Mouse (Mus musculus): ENCODE measurements around the gene Mlec. TPM values are rescaled to one million over a fixed set of nuclear protein-coding genes. Genes with fewer than 3 reads are reported as not detected.

Mlec gene
- 21.0 and 26.4 TPM in 2 replicates for polyA plus RNA-seq (2014; fragmentation: Nextera tagmentation; extraction: Ambion mirVana)

DNA sequence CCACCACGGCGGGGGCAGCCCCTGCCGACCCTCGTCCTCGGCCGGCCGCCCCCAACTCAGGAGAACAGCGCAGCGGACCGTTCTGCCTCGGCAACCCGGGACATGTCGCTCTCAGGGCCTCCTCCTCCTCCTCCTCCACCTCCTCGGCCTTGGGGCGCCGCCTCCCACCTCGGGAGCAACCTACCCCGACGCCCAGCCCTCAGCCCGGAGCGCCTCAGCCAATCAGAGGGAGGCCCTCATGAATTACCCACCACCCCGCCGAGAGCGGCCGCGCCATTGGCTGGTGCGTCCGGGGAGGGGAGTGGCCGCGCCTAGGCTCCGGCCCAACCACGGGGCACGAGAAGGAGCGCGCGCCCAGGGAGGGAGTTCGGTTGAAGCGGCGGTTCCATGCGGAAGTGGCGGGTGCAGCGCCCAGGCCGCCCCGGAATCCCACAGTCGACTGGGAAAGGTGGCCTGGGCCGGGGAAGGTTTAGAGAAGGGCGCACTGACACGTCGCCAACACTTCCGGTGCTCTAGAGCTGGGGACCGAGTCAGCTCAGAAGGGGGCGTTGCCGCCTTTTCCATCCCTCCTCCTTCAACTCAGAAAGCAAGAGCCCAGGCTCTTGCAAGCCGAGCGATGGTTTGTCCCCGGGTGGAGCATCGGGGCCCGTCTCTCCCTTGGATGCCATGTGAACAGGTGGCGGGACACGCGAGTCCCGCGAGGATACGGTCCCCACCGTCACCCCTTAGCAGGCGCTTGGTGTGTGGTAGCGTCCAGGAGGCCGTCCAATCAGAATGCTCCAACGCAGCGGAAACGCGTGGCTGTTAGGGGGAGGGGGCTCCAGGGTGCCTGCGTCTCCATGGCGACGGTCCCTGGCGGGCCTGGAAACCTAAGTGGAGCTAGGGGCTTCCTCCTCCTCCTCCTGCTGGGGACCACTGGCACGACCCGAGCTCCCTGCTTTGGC, at the start of gene Mlec:
Gene Mlec, minus strand, starts transcription at position 140 of the 944 bp plus-strand sequence.
- WGBS = under 1% methylated on average over 76 of the region's 78 CpGs
- peak; percentile 97 for DNase-seq (ENCODE audit: low spot score)
- H3K4me1 ChIP-seq (replicated peaks; ENCODE audit: control insufficient read depth, insufficient read depth, low read length) = peaks cover 40% of the 10 kb centered on the region
- no peaks in the 10 kb centered on the region for H3K27me3 ChIP-seq (ENCODE audit: control insufficient read depth, insufficient read depth, low read length)
- peak within 1 kb of the TSS; percentile 98 for H3K27ac ChIP-seq
- no peaks in the 10 kb centered on the region for H3K9me3 ChIP-seq (ENCODE audit: control insufficient read depth, low read length)
- ATAC-seq (ENCODE audit: low FRiP score) = peak; percentile 97
- peak within 1 kb of the TSS; percentile 90 for H3K9ac ChIP-seq
- peak within 1 kb of the TSS; percentile 68 for H3K4me2 ChIP-seq (replicated peaks)
- peak within 1 kb of the TSS; percentile 79 for H3K4me3 ChIP-seq (replicated peaks; ENCODE audit: low read length)
- no peaks in the 10 kb centered on the region for H3K36me3 ChIP-seq (replicated peaks; ENCODE audit: control insufficient read depth, insufficient read depth)

DNA sequence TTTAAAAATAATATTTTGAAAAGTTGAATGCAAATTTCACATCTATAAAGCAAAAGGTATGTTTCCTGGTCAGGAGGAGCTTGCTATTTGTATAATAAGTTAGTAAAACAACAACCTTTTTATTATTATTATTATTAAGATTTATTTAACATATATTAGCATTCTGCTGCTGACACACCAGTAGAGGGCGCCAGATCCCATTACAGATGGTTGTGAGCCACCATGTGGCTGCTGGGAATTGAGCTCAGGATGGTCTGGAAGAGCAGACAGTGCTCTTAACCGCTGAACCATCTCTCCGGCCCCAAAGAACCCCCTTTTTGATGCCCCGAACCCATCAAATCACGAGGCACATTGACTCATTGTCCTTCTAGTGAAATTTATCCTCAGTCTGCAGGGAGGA, 49.3 kb upstream of the Mlec start:
- DNase-seq (ENCODE audit: low spot score) (no peak), ATAC-seq (ENCODE audit: low FRiP score) (no peak)
- H3K36me3 ChIP-seq (replicated peaks; ENCODE audit: control insufficient read depth, insufficient read depth) = no peaks in the 10 kb centered on the region
- H3K4me2 ChIP-seq (replicated peaks) = no peak overlapping the region
- H3K27me3 ChIP-seq (ENCODE audit: control insufficient read depth, insufficient read depth, low read length) = no peaks in the 10 kb centered on the region; the same call in 1 of the 2 replicates
- WGBS = 62% methylated on average over 5 of the region's 5 CpGs
- H3K4me3 ChIP-seq (replicated peaks; ENCODE audit: low read length) = no peak overlapping the region
- H3K9me3 ChIP-seq (ENCODE audit: control insufficient read depth, low read length) = no peaks in the 10 kb centered on the region
- no peak overlapping the region for H3K27ac ChIP-seq
- H3K4me1 ChIP-seq (replicated peaks; ENCODE audit: control insufficient read depth, insufficient read depth, low read length) = peaks cover 12% of the 10 kb centered on the region; the same call in 1 of the 2 replicates
- no peak overlapping the region for H3K9ac ChIP-seq

DNA sequence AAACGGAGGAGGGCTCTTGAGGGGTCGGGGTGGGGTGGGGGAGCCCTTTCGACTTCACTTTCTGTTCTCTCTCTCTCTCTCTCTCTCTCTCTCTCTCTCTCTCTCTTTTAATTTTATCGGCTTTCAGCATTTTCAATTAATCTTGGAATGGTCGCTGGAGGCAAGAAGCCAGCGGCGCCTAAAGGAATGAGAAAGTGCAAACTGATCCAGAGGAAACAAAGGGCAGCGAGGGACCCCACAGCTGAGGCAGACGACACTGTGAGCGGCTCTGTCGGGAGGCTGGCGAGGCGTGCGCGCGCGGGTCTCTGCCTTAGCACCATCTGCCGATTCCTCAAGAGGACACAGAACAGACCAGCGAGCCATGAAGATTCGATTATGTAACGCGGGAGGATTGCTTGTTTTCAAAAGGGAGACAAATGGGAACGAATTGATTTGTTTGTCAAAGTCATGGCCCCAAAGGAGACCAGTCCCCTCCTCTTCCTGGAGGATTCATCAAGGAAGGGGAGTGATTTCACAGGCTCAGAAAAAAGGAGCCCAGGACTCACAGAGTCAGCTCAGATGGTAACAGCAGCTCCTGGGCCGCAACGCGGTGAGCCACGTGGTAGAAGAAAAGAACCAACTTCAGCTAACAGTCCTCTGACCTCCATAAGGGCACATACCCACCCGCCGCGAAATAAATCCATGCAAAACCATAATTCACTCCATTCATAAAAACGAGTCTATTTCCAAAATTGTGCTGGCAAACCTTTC, 46.8 kb upstream of the Mlec start:
- H3K27ac ChIP-seq = peak overlapping the region; percentile 61
- peak overlapping the region; percentile 50 for H3K9ac ChIP-seq
- peak; percentile 70 for DNase-seq (ENCODE audit: low spot score)
- peak overlapping the region; percentile 22 for H3K4me3 ChIP-seq (replicated peaks; ENCODE audit: low read length)
- ATAC-seq (ENCODE audit: low FRiP score) = peak; percentile 80; the same call in 1 of the 2 replicates
- WGBS = 3% methylated on average over 31 of the region's 31 CpGs
- H3K9me3 ChIP-seq (ENCODE audit: control insufficient read depth, low read length) = no peaks in the 10 kb centered on the region
- H3K36me3 ChIP-seq (replicated peaks; ENCODE audit: control insufficient read depth, insufficient read depth) = no peaks in the 10 kb centered on the region
- H3K4me1 ChIP-seq (replicated peaks; ENCODE audit: control insufficient read depth, insufficient read depth, low read length) = peaks cover 12% of the 10 kb centered on the region; the same call in 1 of the 2 replicates
- no peaks in the 10 kb centered on the region; the same call in 1 of the 2 replicates for H3K27me3 ChIP-seq (ENCODE audit: control insufficient read depth, insufficient read depth, low read length)
- peak overlapping the region; percentile 56 for H3K4me2 ChIP-seq (replicated peaks)

DNA sequence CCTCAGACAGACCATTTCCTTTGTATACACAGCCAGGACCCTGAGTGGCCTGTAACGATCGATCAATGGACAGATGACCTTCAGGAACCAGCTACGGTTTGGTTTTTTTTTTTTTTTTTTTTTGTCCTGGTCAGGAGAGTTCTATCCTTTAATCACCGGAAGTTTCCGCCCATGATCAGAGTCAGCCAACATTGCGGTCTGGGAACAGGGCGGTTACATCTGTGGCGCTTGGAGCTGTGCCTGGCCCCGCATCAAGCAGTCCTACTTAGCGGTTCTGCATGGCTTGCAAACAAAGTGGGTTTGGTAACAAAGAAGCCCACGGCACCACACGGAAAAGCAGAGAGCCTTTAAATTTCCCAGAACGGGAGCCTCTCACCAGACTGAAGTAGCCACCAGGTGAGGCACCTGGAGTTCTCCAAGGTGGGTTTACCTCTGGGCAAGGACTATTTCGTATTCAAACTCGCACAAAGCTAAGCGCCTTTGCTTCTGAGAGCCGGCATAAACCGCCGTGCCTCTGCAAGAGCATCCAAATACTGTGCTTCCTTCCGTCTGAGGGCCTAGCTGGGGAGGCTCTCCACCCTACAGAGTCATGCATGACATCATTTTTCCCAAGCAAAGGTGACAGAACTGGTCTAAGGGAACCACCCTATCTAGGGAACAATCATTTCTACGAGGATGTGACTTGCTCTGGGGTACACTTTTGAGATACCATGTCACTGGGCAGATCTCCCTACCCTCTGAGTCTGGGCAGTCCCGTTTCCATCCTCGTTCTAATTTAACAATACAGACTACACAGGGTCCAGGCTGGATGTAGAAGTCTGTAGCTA, 46.0 kb upstream of the Mlec start:
- peak overlapping the region; percentile 61 for H3K27ac ChIP-seq
- peak overlapping the region; percentile 50 for H3K9ac ChIP-seq
- peak; percentile 37; the same call in 1 of the 2 replicates for ATAC-seq (ENCODE audit: low FRiP score)
- no peaks in the 10 kb centered on the region; the same call in 1 of the 2 replicates for H3K27me3 ChIP-seq (ENCODE audit: control insufficient read depth, insufficient read depth, low read length)
- WGBS = 9% methylated on average over 23 of the region's 23 CpGs
- H3K4me1 ChIP-seq (replicated peaks; ENCODE audit: control insufficient read depth, insufficient read depth, low read length) = peaks cover 12% of the 10 kb centered on the region; the same call in 1 of the 2 replicates
- H3K9me3 ChIP-seq (ENCODE audit: control insufficient read depth, low read length) = no peaks in the 10 kb centered on the region
- peak overlapping the region; percentile 56 for H3K4me2 ChIP-seq (replicated peaks)
- H3K4me3 ChIP-seq (replicated peaks; ENCODE audit: low read length) = peak overlapping the region; percentile 22
- DNase-seq (ENCODE audit: low spot score) = no peak
- H3K36me3 ChIP-seq (replicated peaks; ENCODE audit: control insufficient read depth, insufficient read depth) = no peaks in the 10 kb centered on the region

DNA sequence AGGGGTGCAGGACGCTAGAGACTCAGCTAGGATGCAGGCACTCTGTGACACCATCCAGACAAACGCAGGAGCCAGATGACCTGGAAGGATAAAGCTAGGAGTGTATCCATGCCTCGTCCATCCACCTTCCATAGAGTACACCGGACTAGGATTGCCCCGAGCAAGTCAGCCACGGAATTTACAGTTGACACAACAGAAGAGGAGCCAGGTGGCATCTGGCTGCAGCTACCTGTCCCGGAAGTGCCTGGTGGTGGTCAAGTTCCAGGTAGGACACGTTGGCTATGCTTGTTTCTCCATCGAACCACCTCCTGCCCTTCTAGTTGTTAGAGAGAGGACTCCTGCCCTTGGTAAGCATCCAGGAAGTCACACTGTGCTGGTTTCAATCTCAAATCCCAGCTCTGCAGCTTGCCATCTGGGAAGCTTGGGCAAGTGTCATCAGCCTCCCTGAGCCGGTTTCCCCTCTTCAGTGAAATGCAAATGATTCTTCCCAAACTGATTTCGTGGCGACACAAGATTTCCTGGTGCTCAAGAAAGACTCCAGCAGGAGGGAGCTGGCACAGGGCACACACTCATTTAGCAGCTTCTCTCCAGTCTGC, 36.7 kb upstream of the Mlec start:
- Histone ChIP-seq H3K9ac (no peak overlapping the region; the same call in 1 of the 2 replicates), H3K27me3 (ENCODE audit: control insufficient read depth, insufficient read depth, low read length) (peaks cover 43% of the 10 kb centered on the region), H3K27ac (peak overlapping the region; percentile 14; the same call in 1 of the 2 replicates), H3K4me1 (replicated peaks; ENCODE audit: control insufficient read depth, insufficient read depth, low read length) (peaks cover 14% of the 10 kb centered on the region), H3K4me3 (replicated peaks; ENCODE audit: low read length) (peak overlapping the region; percentile 70), H3K36me3 (replicated peaks; ENCODE audit: control insufficient read depth, insufficient read depth) (no peaks in the 10 kb centered on the region), H3K9me3 (ENCODE audit: control insufficient read depth, low read length) (no peaks in the 10 kb centered on the region), H3K4me2 (replicated peaks) (peak overlapping the region; percentile 99)
- ATAC-seq (ENCODE audit: low FRiP score) = peak; percentile 22; the same call in 1 of the 2 replicates
- 4% methylated on average over 12 of the region's 12 CpGs for WGBS
- DNase-seq (ENCODE audit: low spot score) = no peak

DNA sequence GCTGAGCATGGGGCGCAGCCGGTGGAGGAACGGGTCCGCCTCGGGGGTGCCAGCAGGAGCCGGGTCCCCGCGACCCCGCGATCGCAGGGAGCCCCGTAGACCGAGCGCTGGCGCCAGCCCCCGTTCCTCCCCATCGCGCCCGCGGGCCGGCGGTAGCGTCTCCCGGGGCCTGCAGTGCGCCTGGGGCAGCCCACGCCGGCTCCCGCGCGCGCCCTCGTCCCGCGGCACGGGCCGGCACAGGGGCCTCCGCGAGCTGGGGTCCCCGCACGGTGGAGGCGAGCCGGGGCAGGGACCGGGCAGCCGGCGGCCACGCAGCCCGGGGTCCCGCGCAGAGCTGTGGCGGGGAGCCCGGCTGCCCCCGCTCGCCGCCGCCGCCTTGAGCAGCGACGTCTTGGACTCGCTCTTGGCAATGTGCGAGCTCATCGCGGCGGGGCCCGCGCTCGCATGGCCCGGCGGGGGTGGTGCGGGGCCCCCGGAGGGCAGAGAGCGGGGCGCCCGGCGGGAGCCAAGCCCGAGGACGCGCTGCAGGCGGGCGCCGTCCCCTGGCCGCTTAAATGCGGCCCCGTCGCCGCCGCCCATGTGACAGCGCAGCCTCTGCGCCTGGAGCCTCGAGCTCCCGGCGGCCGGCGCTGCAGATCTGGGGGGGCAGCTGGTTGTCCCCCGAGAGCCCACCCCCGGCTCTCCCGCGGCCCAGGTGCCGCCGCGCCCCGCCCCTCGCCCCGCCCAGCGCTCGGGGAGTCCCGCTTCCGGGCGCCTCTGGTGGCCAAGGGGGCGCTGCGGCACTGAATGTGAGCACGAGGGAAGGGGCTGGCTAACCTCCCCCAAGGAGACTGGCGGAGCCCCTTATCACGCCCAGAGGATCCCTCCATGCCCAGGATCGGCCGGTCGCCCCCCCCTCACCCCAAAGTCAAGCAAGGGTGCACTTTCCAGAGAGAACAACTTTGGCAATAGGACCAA, 36.0 kb upstream of the Mlec start, which contains the start of gene Cabp1:
Gene Cabp1, minus strand, starts transcription at position 713 of the 957 bp plus-strand sequence.
- peaks cover 47% of the 10 kb centered on the region for H3K27me3 ChIP-seq (ENCODE audit: control insufficient read depth, insufficient read depth, low read length)
- H3K36me3 ChIP-seq (replicated peaks; ENCODE audit: control insufficient read depth, insufficient read depth) = no peaks in the 10 kb centered on the region
- H3K4me2 ChIP-seq (replicated peaks) = peak within 1 kb of the TSS; percentile 99
- WGBS = under 1% methylated on average over 112 of the region's 116 CpGs
- H3K9me3 ChIP-seq (ENCODE audit: control insufficient read depth, low read length) = no peaks in the 10 kb centered on the region
- H3K9ac ChIP-seq = peak within 1 kb of the TSS; percentile 80
- peak; percentile 64 for ATAC-seq (ENCODE audit: low FRiP score)
- peak within 1 kb of the TSS; percentile 70 for H3K4me3 ChIP-seq (replicated peaks; ENCODE audit: low read length)
- peaks cover 14% of the 10 kb centered on the region for H3K4me1 ChIP-seq (replicated peaks; ENCODE audit: control insufficient read depth, insufficient read depth, low read length)
- DNase-seq (ENCODE audit: low spot score) = peak; percentile 68
- H3K27ac ChIP-seq = peak within 1 kb of the TSS; percentile 69

DNA sequence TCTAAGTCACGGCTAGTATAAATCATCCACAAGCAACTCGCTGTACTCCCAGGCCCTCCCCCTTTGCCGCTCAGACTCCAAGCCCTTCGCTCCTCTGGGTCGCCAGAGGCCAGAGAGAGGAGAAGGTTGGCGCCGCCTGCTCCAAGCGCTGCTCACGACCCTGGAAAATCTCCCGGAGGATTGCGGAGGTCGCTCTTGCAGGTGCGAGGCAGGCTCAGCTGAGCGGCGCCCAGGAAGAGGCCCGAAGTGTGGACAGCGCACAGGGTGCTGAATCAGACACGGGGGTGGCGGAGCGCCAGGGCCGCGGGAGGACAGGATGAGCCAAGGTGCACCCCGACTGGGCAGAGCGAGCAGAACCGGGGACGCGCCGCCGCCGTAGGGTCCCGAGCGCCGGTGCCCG, 35.2 kb upstream of the Mlec start:
- H3K9ac ChIP-seq = peak overlapping the region; percentile 80
- ATAC-seq (ENCODE audit: low FRiP score) (no peak), DNase-seq (ENCODE audit: low spot score) (peak; percentile 32)
- peaks cover 47% of the 10 kb centered on the region for H3K27me3 ChIP-seq (ENCODE audit: control insufficient read depth, insufficient read depth, low read length)
- H3K9me3 ChIP-seq (ENCODE audit: control insufficient read depth, low read length) = no peaks in the 10 kb centered on the region
- 2% methylated on average over 31 of the region's 34 CpGs for WGBS
- H3K4me1 ChIP-seq (replicated peaks; ENCODE audit: control insufficient read depth, insufficient read depth, low read length) = peaks cover 14% of the 10 kb centered on the region
- H3K4me2 ChIP-seq (replicated peaks) = peak overlapping the region; percentile 99
- no peak overlapping the region for H3K27ac ChIP-seq
- H3K4me3 ChIP-seq (replicated peaks; ENCODE audit: low read length) = peak overlapping the region; percentile 70
- no peaks in the 10 kb centered on the region for H3K36me3 ChIP-seq (replicated peaks; ENCODE audit: control insufficient read depth, insufficient read depth)
